Mouse (Mus musculus) effector memory CD4-positive, alpha-beta T cell, adult 7 months (primary cell): Measurements from ENCODE around the gene Cep131. TPM values are rescaled to one million over a fixed set of nuclear protein-coding genes. Genes with fewer than 3 reads are reported as not detected.

Experiments used
- polyA plus RNA-seq: library from polyadenylated mRNA; unstranded; fragments of 100-300 nt; shearing (Covaris generic); gene quantifications from one replicate; pipeline ENCODE4 v1.2.1, GENCODE M21; 2017

Cep131 gene
- polyA plus RNA-seq, result 2.8 TPM

GRCm38 (mm10) chr11:120086702-120087152 is at the start of gene Cep131:
Gene Cep131, minus strand, starts transcription at chr11:120086827.

GRCm38 (mm10) chr11:120098588-120099511 is 12.2 kb upstream of the Cep131 start, which contains the start of the genes Tepsin and Ndufaf8:
Gene Tepsin, minus strand, starts transcription at chr11:120098731.
Gene Ndufaf8, plus strand, starts transcription at chr11:120098928.

GRCm38 (mm10) chr11:120046553-120047191 is 40.0 kb downstream of the Cep131 start, which contains the start of gene Aatk:
Gene Aatk, minus strand, starts transcription at chr11:120047167.

Other genes starting within 250 kb of the Cep131 start
- gene Chmp6, start 173.4 kb downstream of the Cep131 start, polyA plus RNA-seq, result 30.9 TPM
- gene Baiap2, start 144.1 kb downstream of the Cep131 start, polyA plus RNA-seq, result 17.8 TPM
- gene Aatk, start 39.7 kb downstream of the Cep131 start, polyA plus RNA-seq, result 0.80 TPM
- gene Tepsin, start 11.9 kb upstream of the Cep131 start, polyA plus RNA-seq, result 14.9 TPM
- 67.2 TPM for gene Ndufaf8, start 12.1 kb upstream of the Cep131 start, polyA plus RNA-seq
- 121 TPM for gene Slc38a10, start 64.5 kb upstream of the Cep131 start, polyA plus RNA-seq
- gene Bahcc1, start 146.1 kb upstream of the Cep131 start, polyA plus RNA-seq, result 0.18 TPM